Mouse (Mus musculus) kidney, adult 2 months (tissue): ENCODE data around the gene Rpl10-ps3.

Experiments
- CTCF ChIP-seq: fragments of 200-500 bp; conservative IDR thresholded peaks from 2 replicates; pipeline ENCODE4 v1.5.1; 2011; ENCODE audit warnings: low read depth, mild to moderate bottlenecking, control low read depth, low read length, moderate library complexity, mixed read lengths; ENCODE audit not compliant: insufficient read depth, insufficient read length
- POLR2A ChIP-seq: fragments of 200-500 bp; IDR thresholded peaks from one replicate; pipeline ENCODE4 v1.6.1; 2011; ENCODE audit warnings: low read depth, low read length, control low read depth

- TF ChIP-seq POLR2A: no peak
- TF ChIP-seq CTCF: no peak
These were observed 29.1 kb downstream of the Rpl10-ps3 start for GRCm38 (mm10) chr9:50315650-50316049.
